Mouse (Mus musculus) myocyte (in vitro differentiated cells): ENCODE data around the gene Mknk1. TPM values are rescaled to one million over a fixed set of nuclear protein-coding genes. Genes with fewer than 3 reads are reported as not detected.

Experiments
- H3K27me3 ChIP-seq: one replicate; pipeline ENCODE4 v1.6.1; 2011; ENCODE audit not compliant: control insufficient read depth, insufficient read depth, insufficient read length
- H3K36me3 ChIP-seq: one replicate; pipeline ENCODE4 v1.6.1; 2011; ENCODE audit not compliant: control insufficient read depth, insufficient read depth
- H3K4me2 ChIP-seq: one replicate; pipeline ENCODE4 v1.6.1; 2011; ENCODE audit warnings: low read depth, control low read depth
- H3K4me3 ChIP-seq: one replicate; pipeline ENCODE4 v1.5.1; 2011; ENCODE audit warnings: mild to moderate bottlenecking, control low read depth, moderate library complexity
- H3K79me2 ChIP-seq: one replicate; pipeline ENCODE4 v1.6.1; 2011; ENCODE audit not compliant: control insufficient read depth, insufficient read depth
- H3ac ChIP-seq: one replicate; pipeline ENCODE4 v1.6.1; 2011; ENCODE audit not compliant: control insufficient read depth, insufficient read length
- CEBPB ChIP-seq: IDR thresholded peaks from 2 replicates; pipeline ENCODE4 v1.6.1; 2011; ENCODE audit warnings: mild to moderate bottlenecking, moderate library complexity; ENCODE audit not compliant: poor library complexity, insufficient read depth, severe bottlenecking
- E2F4 ChIP-seq: IDR thresholded peaks from one replicate; pipeline ENCODE4 v1.6.1; 2011; ENCODE audit warnings: mild to moderate bottlenecking, control low read depth, moderate library complexity; ENCODE audit not compliant: insufficient read depth
- MAX ChIP-seq: IDR thresholded peaks from one replicate; pipeline ENCODE4 v1.6.1; 2011; ENCODE audit warnings: low read depth, mild to moderate bottlenecking, control low read depth
- MYOD1 ChIP-seq, 3 experiments: IDR thresholded peaks; one replicate each; pipeline ENCODE4 v1.6.1; 2011; ENCODE audit warnings: control low read depth in 2 of 3, low read depth in 2 of 3, mild to moderate bottlenecking in 2 of 3, moderate library complexity in 1 of 3; ENCODE audit not compliant: insufficient read length in 2 of 3, control insufficient read depth in 1 of 3
- MYOG ChIP-seq, 3 experiments: IDR thresholded peaks; one replicate each; pipeline ENCODE4 v1.6.1; 2011; ENCODE audit warnings: control low read depth in 2 of 3, low read depth in 2 of 3, mild to moderate bottlenecking in 2 of 3; ENCODE audit not compliant: insufficient read length in 2 of 3, control insufficient read depth in 1 of 3, insufficient read depth in 1 of 3
- POLR2A ChIP-seq: IDR thresholded peaks from one replicate; pipeline ENCODE4 v1.6.1; 2011; ENCODE audit warnings: low read depth, mild to moderate bottlenecking, control low read depth, moderate library complexity; ENCODE audit not compliant: insufficient read length
- POLR2AphosphoS2 ChIP-seq: IDR thresholded peaks from one replicate; pipeline ENCODE4 v1.6.1; 2011; ENCODE audit warnings: low read depth, control low read depth; ENCODE audit not compliant: insufficient read length
- REST ChIP-seq: IDR thresholded peaks from one replicate; pipeline ENCODE4 v1.6.1; 2011; ENCODE audit warnings: mild to moderate bottlenecking, control low read depth, moderate library complexity; ENCODE audit not compliant: insufficient read depth, insufficient read length
- SRF ChIP-seq: IDR thresholded peaks from one replicate; pipeline ENCODE4 v1.6.1; 2011; ENCODE audit warnings: low read depth; ENCODE audit not compliant: control insufficient read depth, insufficient read length
- TCF12 ChIP-seq: IDR thresholded peaks from one replicate; pipeline ENCODE4 v1.6.1; 2011; ENCODE audit warnings: mild to moderate bottlenecking, control low read depth; ENCODE audit not compliant: poor library complexity, insufficient read depth, severe bottlenecking
- TCF3 ChIP-seq: IDR thresholded peaks from one replicate; pipeline ENCODE4 v1.6.1; 2011; ENCODE audit warnings: low read depth, control low read depth; ENCODE audit not compliant: insufficient read length
- USF1 ChIP-seq: IDR thresholded peaks from one replicate; pipeline ENCODE4 v1.6.1; 2011; ENCODE audit warnings: low read depth, mild to moderate bottlenecking, control low read depth, moderate library complexity
- polyA plus RNA-seq: library from polyadenylated mRNA; unstranded; fragments of >200 nt; fragmentation: generic; extraction: Trizol; gene quantifications from one replicate; pipeline ENCODE4 v1.2.1, GENCODE M21; 2012; ENCODE audit warnings: missing spikeins

Mknk1 gene
- polyA plus RNA-seq, 1 experiment = 31.7 TPM

GRCm38 (mm10) chr4:115906791-115907190 lies 67.8 kb downstream of the Mknk1 start:
- Histone ChIP-seq H3K4me3 (no peak overlapping the region), H3ac (no peak overlapping the region), H3K27me3 (peaks cover 14% of the 10 kb centered on the region), H3K4me2 (no peak overlapping the region), H3K36me3 (no peaks in the 10 kb centered on the region), H3K79me2 (no peaks in the 10 kb centered on the region)
- no peak for TF ChIP-seq CEBPB
- TF ChIP-seq REST = no peak
- TF ChIP-seq MAX = no peak
- TF ChIP-seq TCF12 = no peak
- no peak for TF ChIP-seq TCF3
- TF ChIP-seq MYOG (IDR thresholded peaks at IDR 0.05; ENCODE audit: control insufficient read depth in 1 of 3, insufficient read depth in 1 of 3, insufficient read length in 2 of 3, low read depth in 2 of 3) = no peak
- no peak for TF ChIP-seq SRF
- TF ChIP-seq POLR2A = no peak
- no peak for TF ChIP-seq MYOD1 (IDR thresholded peaks at IDR 0.05; ENCODE audit: control insufficient read depth in 1 of 3, insufficient read length in 2 of 3, low read depth in 2 of 3)
- no peak for TF ChIP-seq POLR2AphosphoS2
- TF ChIP-seq USF1 = no peak
- TF ChIP-seq E2F4 = no peak

DNA sequence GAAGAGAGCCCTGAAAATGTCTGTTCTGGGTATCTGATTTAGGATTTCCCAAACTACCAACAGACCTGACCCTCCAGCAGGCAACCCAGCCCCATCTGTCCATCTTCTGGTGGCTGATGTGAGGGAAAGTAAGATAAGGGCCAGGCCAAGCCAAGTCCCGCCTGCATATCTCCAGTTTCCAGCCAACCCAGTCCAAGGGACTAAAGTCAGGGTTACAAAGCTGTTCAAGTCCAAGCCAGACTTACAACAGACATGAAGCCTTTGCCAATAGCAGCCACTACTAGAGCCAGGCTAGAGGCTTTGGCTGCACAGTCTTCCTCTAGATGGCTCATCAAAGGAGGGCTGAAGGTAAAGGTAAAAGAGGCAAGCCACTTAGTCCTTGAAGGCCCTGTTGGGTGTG lies 69.0 kb downstream of the Mknk1 start:
- no peak for TF ChIP-seq MAX
- no peak for TF ChIP-seq TCF12
- TF ChIP-seq MYOD1 (IDR thresholded peaks at IDR 0.05; ENCODE audit: control insufficient read depth in 1 of 3, insufficient read length in 2 of 3, low read depth in 2 of 3) = no peak
- no peak for TF ChIP-seq MYOG (IDR thresholded peaks at IDR 0.05; ENCODE audit: control insufficient read depth in 1 of 3, insufficient read depth in 1 of 3, insufficient read length in 2 of 3, low read depth in 2 of 3)
- no peak for TF ChIP-seq E2F4
- TF ChIP-seq SRF = no peak
- no peak for TF ChIP-seq POLR2A
- no peak for TF ChIP-seq TCF3
- TF ChIP-seq CEBPB = no peak
- TF ChIP-seq REST = no peak
- TF ChIP-seq POLR2AphosphoS2 = no peak
- TF ChIP-seq USF1 = no peak
- H3K27me3 ChIP-seq = peaks cover 14% of the 10 kb centered on the region
- no peaks in the 10 kb centered on the region for H3K79me2 ChIP-seq

DNA sequence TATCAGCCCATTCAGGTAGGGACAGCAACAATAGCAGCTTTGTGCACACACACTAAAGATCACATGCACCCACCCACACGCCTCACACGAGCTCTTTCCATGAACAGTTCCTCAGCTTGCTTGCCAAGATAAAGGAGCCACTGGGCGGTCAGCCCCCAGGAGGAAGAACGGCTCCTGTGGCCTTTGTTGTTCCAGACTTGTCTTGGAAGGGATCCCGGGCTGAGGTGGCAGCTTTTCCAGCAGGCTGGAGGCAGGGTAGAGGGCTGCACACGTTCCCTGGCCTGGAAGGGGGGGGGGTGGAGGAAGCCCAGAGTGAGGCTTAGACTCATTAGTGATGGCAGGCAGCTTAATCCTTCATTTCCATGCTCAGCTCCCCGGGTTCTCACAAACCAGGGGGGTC lies 69.6 kb downstream of the Mknk1 start:
- no peak for TF ChIP-seq MYOG (IDR thresholded peaks at IDR 0.05; ENCODE audit: control insufficient read depth in 1 of 3, insufficient read depth in 1 of 3, insufficient read length in 2 of 3, low read depth in 2 of 3)
- TF ChIP-seq E2F4 = no peak
- TF ChIP-seq POLR2AphosphoS2 = no peak
- no peak for TF ChIP-seq TCF12
- no peak for TF ChIP-seq MYOD1 (IDR thresholded peaks at IDR 0.05; ENCODE audit: control insufficient read depth in 1 of 3, insufficient read length in 2 of 3, low read depth in 2 of 3)
- TF ChIP-seq SRF = no peak
- TF ChIP-seq POLR2A = no peak
- TF ChIP-seq USF1 = no peak
- no peak overlapping the region for H3K4me3 ChIP-seq
- peaks cover 10% of the 10 kb centered on the region for H3K27me3 ChIP-seq
- no peak overlapping the region for H3K4me2 ChIP-seq
- H3K36me3 ChIP-seq = no peaks in the 10 kb centered on the region
- H3ac ChIP-seq = no peak overlapping the region
- H3K79me2 ChIP-seq = no peaks in the 10 kb centered on the region

More for the DNA sequence above, 69.0 kb downstream of the Mknk1 start:
- Histone ChIP-seq H3K4me3 (no peak overlapping the region), H3K36me3 (no peaks in the 10 kb centered on the region), H3ac (no peak overlapping the region), H3K4me2 (no peak overlapping the region)

DNA sequence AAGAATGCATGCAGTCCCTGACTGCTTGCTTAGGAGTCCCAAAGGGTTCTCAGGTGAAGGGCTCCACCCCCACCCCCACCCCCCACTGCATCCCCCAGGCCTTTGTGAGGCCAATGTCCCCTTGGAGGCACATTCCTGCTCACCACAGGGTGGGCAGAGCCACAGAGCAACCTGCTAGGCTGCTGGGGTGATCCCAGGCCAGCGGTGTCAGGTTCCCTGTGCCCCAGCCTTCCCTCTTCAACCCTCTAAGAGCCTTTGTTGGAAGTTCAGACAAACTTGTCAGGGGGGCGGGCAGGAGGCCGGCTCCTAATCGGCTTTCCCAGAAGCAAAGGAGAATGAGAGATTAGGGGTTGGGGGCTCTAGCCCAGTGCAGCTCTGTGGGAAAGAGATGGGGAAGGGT lies 72.6 kb downstream of the Mknk1 start:
- Histone ChIP-seq H3K79me2 (no peaks in the 10 kb centered on the region), H3K4me3 (no peak overlapping the region), H3K27me3 (no peaks in the 10 kb centered on the region), H3K36me3 (no peaks in the 10 kb centered on the region), H3ac (no peak overlapping the region), H3K4me2 (no peak overlapping the region)
- TF ChIP-seq MYOG (IDR thresholded peaks at IDR 0.05; ENCODE audit: control insufficient read depth in 1 of 3, insufficient read depth in 1 of 3, insufficient read length in 2 of 3, low read depth in 2 of 3) (no peak), TCF12 (no peak), CEBPB (no peak), E2F4 (no peak), REST (no peak), MAX (no peak), POLR2A (no peak), SRF (no peak), POLR2AphosphoS2 (no peak), TCF3 (no peak), MYOD1 (IDR thresholded peaks at IDR 0.05; ENCODE audit: control insufficient read depth in 1 of 3, insufficient read length in 2 of 3, low read depth in 2 of 3) (no peak), USF1 (no peak)

- TF ChIP-seq E2F4 (no peak), MYOG (IDR thresholded peaks at IDR 0.05; ENCODE audit: control insufficient read depth in 1 of 3, insufficient read depth in 1 of 3, insufficient read length in 2 of 3, low read depth in 2 of 3) (no peak), USF1 (no peak), REST (no peak), CEBPB (no peak), TCF12 (no peak), MAX (no peak)
- H3K27me3 ChIP-seq = no peaks in the 10 kb centered on the region
These were observed 80.9 kb downstream of the Mknk1 start for GRCm38 (mm10) chr4:115919911-115920310.

More at GRCm38 (mm10) chr4:115919911-115920310, 80.9 kb downstream of the Mknk1 start:
- Histone ChIP-seq H3K4me2 (no peak overlapping the region), H3ac (no peak overlapping the region), H3K79me2 (no peaks in the 10 kb centered on the region), H3K36me3 (no peaks in the 10 kb centered on the region), H3K4me3 (no peak overlapping the region)
